Mouse (Mus musculus) embryonic facial prominence, embryonic 10.5 days (tissue): ENCODE results near the gene Tmem116. TPM values are rescaled to one million over a fixed set of nuclear protein-coding genes. Genes with fewer than 3 reads are reported as not detected.

Source experiments
- DNase-seq: peaks from one replicate; pipeline ENCODE4 v3.0.0-alpha.2; 2017; ENCODE audit warnings: low spot score
- H3K27ac ChIP-seq: fragments of 300-500 bp; sonication (generic); replicated peaks from 2 replicates; pipeline ENCODE4 v1.5.1; 2016; ENCODE audit warnings: mild to moderate bottlenecking
- H3K27me3 ChIP-seq: fragments of 300-500 bp; sonication (generic); replicated peaks from 2 replicates; pipeline ENCODE4 v1.6.1; 2016; ENCODE audit warnings: low read depth, mild to moderate bottlenecking; ENCODE audit not compliant: poor library complexity, severe bottlenecking
- H3K36me3 ChIP-seq: fragments of 300-500 bp; sonication (generic); replicated peaks from 2 replicates; pipeline ENCODE4 v1.6.1; 2016; ENCODE audit warnings: mild to moderate bottlenecking, moderate library complexity
- H3K4me1 ChIP-seq: fragments of 300-500 bp; sonication (generic); 2 replicates; pipeline ENCODE4 v1.6.1; 2016
- H3K4me3 ChIP-seq: fragments of 300-500 bp; sonication (generic); 2 replicates; pipeline ENCODE4 v1.5.1; 2016; ENCODE audit warnings: mild to moderate bottlenecking, moderate library complexity
- H3K9me3 ChIP-seq: fragments of 300-500 bp; sonication (generic); 2 replicates; pipeline ENCODE4 v1.6.1; 2016; ENCODE audit warnings: mild to moderate bottlenecking
- WGBS: fragments of 180-500 bp; shearing (Covaris S2); methylation state at CpG from one replicate; pipeline ENCODE4 v1.1.7; 2016; 5-methylcytosine and 5-hydroxymethylcytosine counted together
- polyA plus RNA-seq: library from polyadenylated mRNA; unstranded; fragments of >200 nt; fragmentation: Nextera tagmentation; extraction: Ambion mirVana; gene quantifications from 2 replicates; pipeline ENCODE4 v1.2.1, GENCODE M21; 2016

Tmem116 gene
- polyA plus RNA-seq, 1 experiment from 2014 or later = 0.91 TPM

DNA sequence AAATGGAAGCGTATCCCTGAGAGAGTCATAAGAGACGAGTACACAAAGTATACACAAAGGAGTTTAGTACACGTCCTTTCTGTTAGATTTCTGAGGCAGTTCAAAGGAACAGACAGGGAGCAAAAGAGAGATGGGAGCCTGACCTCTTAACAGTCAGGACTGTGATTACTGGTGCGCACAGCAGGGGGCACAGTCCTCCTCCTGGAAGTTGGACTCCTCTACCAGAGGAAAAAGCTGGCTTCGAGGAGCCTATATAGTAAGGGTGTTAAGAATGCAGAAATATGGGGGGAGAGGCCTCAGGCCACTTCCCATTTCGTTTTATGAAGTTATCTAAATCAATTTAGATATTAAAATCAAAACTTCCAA lies 94.8 kb downstream of the Tmem116 start:
- WGBS = 46% methylated on average over 6 of the region's 6 CpGs
- Histone ChIP-seq H3K4me1 (peaks cover 28% of the 10 kb centered on the region), H3K27me3 (no peaks in the 10 kb centered on the region), H3K9me3 (no peaks in the 10 kb centered on the region), H3K4me3 (peak overlapping the region; percentile 92), H3K36me3 (no peaks in the 10 kb centered on the region), H3K27ac (peak overlapping the region; percentile 99)
- DNase-seq = peak; percentile 59

DNA sequence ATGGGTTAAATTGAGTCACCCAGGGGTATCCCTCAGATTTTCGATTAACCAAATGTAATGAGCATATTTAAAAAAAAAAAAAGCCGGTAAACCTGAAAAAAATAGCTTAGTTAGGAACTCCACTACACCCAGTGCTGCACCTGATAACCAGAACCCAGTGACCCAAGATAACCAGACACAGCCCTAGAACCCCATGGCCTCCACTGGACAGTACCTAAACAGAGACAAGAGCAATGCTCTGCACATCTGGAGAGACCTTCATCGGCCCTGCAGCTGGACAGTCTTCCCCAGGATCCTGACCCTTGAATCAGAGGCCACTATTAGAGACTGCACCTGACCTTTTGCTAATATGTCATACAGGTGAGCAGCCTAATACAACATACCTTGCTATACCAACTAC lies 95.4 kb downstream of the Tmem116 start:
- H3K27ac ChIP-seq = no peak overlapping the region
- no peaks in the 10 kb centered on the region for H3K9me3 ChIP-seq
- DNase-seq = no peak
- WGBS = 93% methylated on average over 3 of the region's 3 CpGs
- no peaks in the 10 kb centered on the region for H3K27me3 ChIP-seq
- H3K4me3 ChIP-seq = no peak overlapping the region
- no peaks in the 10 kb centered on the region for H3K36me3 ChIP-seq
- peaks cover 28% of the 10 kb centered on the region for H3K4me1 ChIP-seq

DNA sequence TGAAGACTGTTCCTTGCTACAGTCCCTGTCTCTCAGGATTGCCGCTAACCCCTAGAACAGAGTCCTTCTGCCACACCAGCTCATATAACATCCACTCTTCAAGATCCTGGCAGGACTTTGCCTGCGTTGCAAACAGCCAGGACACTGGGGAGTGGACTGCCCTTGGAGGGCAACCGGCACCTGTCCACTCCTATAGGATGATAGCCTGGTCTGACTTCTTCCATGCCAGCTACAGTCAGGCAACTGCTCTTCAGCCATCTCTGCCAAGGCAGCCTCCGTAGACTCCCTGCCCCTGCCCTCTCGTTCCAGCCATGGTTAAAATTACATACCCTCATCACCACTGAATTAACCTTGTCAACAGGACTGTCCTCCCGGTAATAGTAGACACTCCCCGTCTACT lies 97.5 kb downstream of the Tmem116 start:
- Histone ChIP-seq H3K27ac (no peak overlapping the region), H3K36me3 (no peaks in the 10 kb centered on the region), H3K4me3 (no peak overlapping the region), H3K9me3 (no peaks in the 10 kb centered on the region), H3K4me1 (peaks cover 13% of the 10 kb centered on the region), H3K27me3 (no peaks in the 10 kb centered on the region)
- DNase-seq = no peak
- 83% methylated on average over 7 of the region's 7 CpGs for WGBS

DNA sequence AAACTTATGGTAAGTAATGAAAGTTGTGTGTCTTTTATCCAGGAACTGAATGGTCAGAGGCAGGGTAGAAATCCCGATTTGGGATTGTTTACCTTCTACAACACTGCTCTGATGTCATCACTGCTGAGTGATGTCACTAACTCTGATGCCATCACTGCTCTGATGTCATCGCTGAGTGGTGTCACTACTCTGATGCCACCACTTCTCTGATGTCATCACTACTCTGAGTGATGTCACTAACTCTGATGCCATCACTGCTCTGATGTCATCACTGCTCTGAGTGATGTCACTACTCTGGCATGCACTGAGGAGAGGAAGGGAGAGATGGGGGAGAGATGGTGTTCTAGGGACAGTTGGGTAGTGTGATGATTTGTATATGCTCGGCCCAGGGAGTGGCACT lies 110.7 kb downstream of the Tmem116 start:
- no peaks in the 10 kb centered on the region for H3K27me3 ChIP-seq
- H3K36me3 ChIP-seq = no peaks in the 10 kb centered on the region
- H3K27ac ChIP-seq = no peak overlapping the region
- no peak overlapping the region for H3K4me3 ChIP-seq
- 89% methylated on average over 3 of the region's 3 CpGs for WGBS
- H3K9me3 ChIP-seq = no peaks in the 10 kb centered on the region
- peaks cover 10% of the 10 kb centered on the region for H3K4me1 ChIP-seq
- no peak for DNase-seq

DNA sequence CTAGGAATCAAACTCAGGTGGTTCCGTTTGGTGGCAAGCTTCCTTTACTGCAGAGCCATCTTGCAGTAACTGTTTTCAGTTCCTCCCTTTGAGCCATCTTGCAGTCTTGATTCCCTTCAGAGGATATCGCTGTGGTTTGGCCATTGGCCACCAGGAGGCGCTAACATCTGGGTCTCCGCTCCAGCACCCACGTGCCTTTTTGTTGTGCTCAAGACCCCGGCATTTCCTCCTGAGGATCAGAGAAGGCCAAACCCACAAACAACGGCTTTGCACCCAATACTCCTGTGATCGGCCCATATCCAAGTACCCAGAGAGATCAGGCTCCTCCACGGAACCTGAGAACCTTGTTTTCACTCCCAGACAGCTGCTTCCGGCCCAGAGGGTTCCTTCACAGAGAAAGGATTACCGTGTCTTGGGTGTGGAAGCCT lies 112.8 kb downstream of the Tmem116 start:
- H3K27ac ChIP-seq = peak overlapping the region; percentile 65
- H3K9me3 ChIP-seq = no peaks in the 10 kb centered on the region
- H3K27me3 ChIP-seq = no peaks in the 10 kb centered on the region
- H3K36me3 ChIP-seq = peaks cover 15% of the 10 kb centered on the region
- WGBS = 12% methylated on average over 11 of the region's 11 CpGs
- DNase-seq = peak; percentile 91
- peak overlapping the region; percentile 42 for H3K4me3 ChIP-seq
- H3K4me1 ChIP-seq = peaks cover 10% of the 10 kb centered on the region

DNA sequence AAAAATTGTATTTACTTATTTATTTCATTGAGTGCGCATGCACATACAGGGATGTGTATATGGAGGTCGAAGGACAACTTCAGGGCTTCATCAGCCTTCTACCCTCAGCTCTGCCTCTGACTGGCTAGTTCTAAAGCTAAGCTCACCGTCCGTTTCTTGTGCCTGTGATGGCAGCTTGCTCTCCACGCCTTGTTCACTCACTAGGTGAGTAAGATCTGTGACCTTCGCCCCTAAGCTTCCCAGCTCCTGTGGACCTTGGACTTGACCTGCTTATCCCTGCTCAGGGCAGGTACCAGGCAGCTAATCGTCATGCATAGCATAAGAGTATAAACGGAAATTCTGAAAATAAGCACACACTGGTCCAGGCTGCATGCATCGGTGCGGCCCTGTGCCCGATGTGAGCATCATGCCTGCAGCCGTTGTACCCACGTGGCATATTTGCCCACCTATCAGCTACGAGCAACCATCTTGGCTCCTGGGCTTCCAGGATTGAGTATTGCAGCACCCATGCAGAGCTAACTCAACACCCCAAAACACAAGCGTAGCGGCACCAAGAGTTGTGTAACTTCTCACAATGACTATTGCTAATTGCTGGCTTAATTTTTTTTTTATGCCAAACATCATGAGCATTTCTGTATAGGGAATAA lies 114.5 kb downstream of the Tmem116 start:
- DNase-seq = no peak
- peaks cover 10% of the 10 kb centered on the region for H3K4me1 ChIP-seq
- no peaks in the 10 kb centered on the region for H3K9me3 ChIP-seq
- 91% methylated on average over 16 of the region's 16 CpGs for WGBS
- H3K27ac ChIP-seq = no peak overlapping the region
- H3K36me3 ChIP-seq = peaks cover 29% of the 10 kb centered on the region
- no peaks in the 10 kb centered on the region for H3K27me3 ChIP-seq
- no peak overlapping the region for H3K4me3 ChIP-seq

DNA sequence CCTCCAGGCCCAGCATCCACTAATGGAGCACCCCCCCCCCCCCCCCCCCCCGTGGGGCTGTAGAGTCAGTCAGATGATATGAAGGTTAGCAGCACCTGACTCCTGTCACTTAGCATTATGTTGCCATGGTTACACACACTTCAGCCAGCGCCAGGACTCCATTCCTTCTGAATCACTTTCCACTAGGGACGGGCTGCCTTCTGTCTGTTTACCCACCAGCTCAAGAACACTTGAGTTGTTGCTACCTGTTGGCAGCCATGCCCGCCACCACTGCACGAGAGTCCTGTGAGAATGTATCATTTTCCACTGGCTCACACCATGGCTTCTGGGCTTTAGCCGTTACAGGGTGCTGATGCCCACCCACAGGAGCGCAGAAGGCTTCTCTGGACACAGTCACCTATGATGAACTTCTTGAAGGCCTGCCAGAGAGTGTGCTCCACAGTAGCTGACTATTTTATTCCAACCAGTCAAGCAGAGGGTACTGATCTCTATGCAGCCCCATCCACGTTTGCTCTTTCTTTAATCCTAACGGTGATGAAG lies 118.3 kb downstream of the Tmem116 start:
- DNase-seq = no peak
- no peaks in the 10 kb centered on the region for H3K27me3 ChIP-seq
- WGBS = 80% methylated on average over 9 of the region's 9 CpGs
- H3K36me3 ChIP-seq = peaks cover 65% of the 10 kb centered on the region
- no peaks in the 10 kb centered on the region for H3K9me3 ChIP-seq
- peaks cover 3% of the 10 kb centered on the region; the same call in 1 of the 2 replicates for H3K4me1 ChIP-seq
- H3K27ac ChIP-seq = no peak overlapping the region
- no peak overlapping the region for H3K4me3 ChIP-seq

DNA sequence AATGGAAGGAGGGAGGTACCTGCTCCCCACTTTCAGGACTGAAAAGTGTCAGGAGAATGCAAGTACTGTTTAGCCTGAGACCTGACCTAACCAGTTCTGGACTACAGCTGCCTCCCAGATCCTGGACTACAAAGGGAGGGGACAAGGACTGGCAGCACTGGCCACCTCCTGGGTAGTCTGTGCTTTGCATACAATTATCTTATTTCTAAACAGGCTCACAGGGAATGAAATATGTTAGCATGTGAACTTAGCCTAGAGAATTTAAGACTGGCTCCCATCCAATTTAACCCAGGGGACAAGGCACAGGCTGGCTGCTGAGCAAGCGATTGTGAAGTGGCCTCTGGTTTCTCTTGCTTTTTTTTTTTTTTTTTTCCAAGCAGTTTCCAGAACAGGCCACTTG lies 119.1 kb downstream of the Tmem116 start:
- 94% methylated on average over 1 of the region's 1 CpGs for WGBS

More for the DNA sequence above, 119.1 kb downstream of the Tmem116 start:
- Histone ChIP-seq H3K4me1 (no peaks in the 10 kb centered on the region), H3K27me3 (no peaks in the 10 kb centered on the region), H3K36me3 (peaks cover 74% of the 10 kb centered on the region), H3K4me3 (no peak overlapping the region), H3K9me3 (no peaks in the 10 kb centered on the region), H3K27ac (no peak overlapping the region)
- DNase-seq = no peak

Other genes starting within 250 kb of the Tmem116 start
- 686 and 696 TPM in 2 replicates for gene Rpl6, start 247.4 kb upstream of the Tmem116 start, polyA plus RNA-seq
- 4.4 and 5.0 TPM in 2 replicates for gene Hectd4, start 231.7 kb upstream of the Tmem116 start, polyA plus RNA-seq
- 74.1 and 74.8 TPM in 2 replicates for gene Trafd1, start 66.3 kb upstream of the Tmem116 start, polyA plus RNA-seq
- gene Naa25, start 54.0 kb upstream of the Tmem116 start, polyA plus RNA-seq = 49.4 and 53.7 TPM in 2 replicates
- gene Erp29, start 613 bp downstream of the Tmem116 start, polyA plus RNA-seq = 114 and 122 TPM in 2 replicates
- gene Adam1b, start 51.5 kb downstream of the Tmem116 start, polyA plus RNA-seq = not detected in 2 replicates
- gene Adam1a, start 93.6 kb downstream of the Tmem116 start, polyA plus RNA-seq = 1.2 and 1.6 TPM in 2 replicates
- not detected in 2 replicates for gene Gm42878, start 93.6 kb downstream of the Tmem116 start, polyA plus RNA-seq
- gene Mapkapk5, start 94.0 kb downstream of the Tmem116 start, polyA plus RNA-seq = 51.9 TPM in 2 replicates
- 145 and 157 TPM in 2 replicates for gene Aldh2, start 141.9 kb downstream of the Tmem116 start, polyA plus RNA-seq
- gene Acad12, start 167.0 kb downstream of the Tmem116 start, polyA plus RNA-seq = 1.7 and 2.6 TPM in 2 replicates
- 2.6 and 3.2 TPM in 2 replicates for gene Acad10, start 208.6 kb downstream of the Tmem116 start, polyA plus RNA-seq
- gene Brap, start 208.7 kb downstream of the Tmem116 start, polyA plus RNA-seq = 41.9 and 44.5 TPM in 2 replicates